In genomic region chr2:5064247-5064646, GRCm38 (mm10) we compare ENCODE assay signal across 8 mouse cellular contexts. TPM values are rescaled to one million over a fixed set of nuclear protein-coding genes. Genes with fewer than 3 reads are reported as not detected.
A peak's percentile ranks its signal among the peaks of the same experiment; 100 is the strongest.
DNase-seq lines count a peak whose midpoint lies in the region; ATAC-seq and TF ChIP-seq lines count a peak whose summit lies in the region.

No protein-coding gene starts in this region.

- peak; percentile 12 for DNase-seq in cerebellum, adult 11-12 months
- no peak for DNase-seq in cerebellum, postnatal 36 days
- DNase-seq in lung, postnatal 0 days (ENCODE audit: low spot score) = no peak
- no peak for DNase-seq in lung, adult 18-20 months
- no peak for DNase-seq in ovary, postnatal 14 days (ENCODE audit: low spot score)
- DNase-seq in ovary, postnatal 36 days (ENCODE audit: low spot score) = no peak

- H3K9me3 ChIP-seq in lung, postnatal 0 days (ENCODE audit: low read length) = no peaks in the 10 kb centered on the region
- H3K9me3 ChIP-seq in limb, embryonic 13.5 days = peaks cover 4% of the 10 kb centered on the region
- no peaks in the 10 kb centered on the region for H3K9me3 ChIP-seq in stomach, embryonic 14.5 days (ENCODE audit: control insufficient read depth, low read depth, low read length)

- TF ChIP-seq CTCF in lung, postnatal 0 days (IDR thresholded peaks at IDR 0.05) = no peak

- no peaks in the 10 kb centered on the region for H3K27me3 ChIP-seq in lung, postnatal 0 days (replicated peaks; ENCODE audit: insufficient read depth, low read length)
- no peaks in the 10 kb centered on the region for H3K27me3 ChIP-seq in limb, embryonic 13.5 days
- no peaks in the 10 kb centered on the region for H3K27me3 ChIP-seq in stomach, embryonic 14.5 days (ENCODE audit: control insufficient read depth, insufficient read depth, low read length)

- H3K4me2 ChIP-seq in lung, postnatal 0 days (replicated peaks; ENCODE audit: low read depth, low read length) = peak overlapping the region; percentile 82
- peak overlapping the region; percentile 96 for H3K4me2 ChIP-seq in limb, embryonic 13.5 days (replicated peaks)
- H3K4me2 ChIP-seq in stomach, embryonic 14.5 days (replicated peaks; ENCODE audit: low read depth, low read length) = peak overlapping the region; percentile 93

- H3K4me1 ChIP-seq in lung, postnatal 0 days (ENCODE audit: insufficient read depth, low read depth, low read length) = peaks cover 10% of the 10 kb centered on the region; the same call in 1 of the 2 replicates
- H3K4me1 ChIP-seq in limb, embryonic 13.5 days = peaks cover 11% of the 10 kb centered on the region
- no peaks in the 10 kb centered on the region for H3K4me1 ChIP-seq in stomach, embryonic 14.5 days (ENCODE audit: control insufficient read depth, insufficient read depth, low read length)

- H3K27ac ChIP-seq in lung, postnatal 0 days (ENCODE audit: low read length) = no peak overlapping the region
- H3K27ac ChIP-seq in limb, embryonic 13.5 days = no peak overlapping the region
- H3K27ac ChIP-seq in stomach, embryonic 14.5 days (ENCODE audit: low read length) = no peak overlapping the region

- peak overlapping the region; percentile 64 for H3K4me3 ChIP-seq in lung, postnatal 0 days (ENCODE audit: low read depth, low read length)
- peak overlapping the region; percentile 63 for H3K4me3 ChIP-seq in limb, embryonic 13.5 days
- H3K4me3 ChIP-seq in stomach, embryonic 14.5 days (ENCODE audit: low read depth, low read length) = peak overlapping the region; percentile 51

- no peak overlapping the region for H3K9ac ChIP-seq in lung, postnatal 0 days (replicated peaks; ENCODE audit: low read depth)
- H3K9ac ChIP-seq in limb, embryonic 13.5 days = peak overlapping the region; percentile 73; the same call in 1 of the 2 replicates
- H3K9ac ChIP-seq in stomach, embryonic 14.5 days (replicated peaks; ENCODE audit: low read depth, low read length) = no peak overlapping the region

- 31% methylated on average over 4 of the region's 4 CpGs for WGBS in lung, postnatal 0 days
- 38% methylated on average over 4 of the region's 4 CpGs for WGBS in limb, embryonic 13.5 days
- 31% methylated on average over 4 of the region's 4 CpGs for WGBS in stomach, embryonic 14.5 days

- TF ChIP-seq EP300 in lung, postnatal 0 days (IDR thresholded peaks at IDR 0.05) = no peak

- ATAC-seq in lung, postnatal 0 days = peak; percentile 11; the same call in 1 of the 2 replicates
- ATAC-seq in limb, embryonic 13.5 days (ENCODE audit: low FRiP score, low read depth) = 0 out of 2 replicates have a peak, but pooled peaks have one; percentile 2
- peak; percentile 44; the same call in 1 of the 2 replicates for ATAC-seq in stomach, embryonic 14.5 days (ENCODE audit: insufficient number of reproducible peaks, insufficient read depth, low FRiP score, low read depth)

- H3K36me3 ChIP-seq in lung, postnatal 0 days (ENCODE audit: insufficient read depth, low read length) = no peaks in the 10 kb centered on the region
- H3K36me3 ChIP-seq in limb, embryonic 13.5 days = no peaks in the 10 kb centered on the region
- H3K36me3 ChIP-seq in stomach, embryonic 14.5 days (ENCODE audit: control insufficient read depth, insufficient read depth, low read length) = no peaks in the 10 kb centered on the region

RNA-seq across cellular contexts. Expression of gene Optn, which starts 0.4 kb away (rescaled TPM):
- polyA plus RNA-seq in lung, postnatal 0 days (2015; fragmentation: Nextera tagmentation; extraction: Ambion mirVana) = 19.5 and 23.0 TPM in 2 replicates
- 5.3 and 5.6 TPM in 2 replicates for polyA plus RNA-seq in limb, embryonic 13.5 days (2015; fragmentation: Nextera tagmentation; extraction: Ambion mirVana)
- 6.5 and 7.1 TPM in 2 replicates for polyA plus RNA-seq in stomach, embryonic 14.5 days (2014; fragmentation: Nextera tagmentation; extraction: Ambion mirVana)

RNA-seq across cellular contexts. Expression of gene Mcm10, which starts 51.7 kb away (rescaled TPM):
- polyA plus RNA-seq in lung, postnatal 0 days (2015; fragmentation: Nextera tagmentation; extraction: Ambion mirVana) = 2.0 and 2.1 TPM in 2 replicates
- 27.7 and 29.2 TPM in 2 replicates for polyA plus RNA-seq in limb, embryonic 13.5 days (2015; fragmentation: Nextera tagmentation; extraction: Ambion mirVana)
- 30.1 and 34.0 TPM in 2 replicates for polyA plus RNA-seq in stomach, embryonic 14.5 days (2014; fragmentation: Nextera tagmentation; extraction: Ambion mirVana)
